Mouse (Mus musculus) brain, embryonic 14.5 days (tissue): ENCODE measurements at regions not wholly inside any gene's neighbourhood (a gene's known extent, or its start where the extent isn't known, plus 50 kb on each side); places are given as distances from the start of the nearest gene placed in this dataset.

ENCODE experiments used
- CTCF ChIP-seq: fragments of 200-500 bp; IDR thresholded peaks from 2 replicates; pipeline ENCODE4 v1.5.1; 2012; ENCODE audit warnings: inconsistent platforms, mild to moderate bottlenecking, moderate library complexity, borderline replicate concordance; ENCODE audit not compliant: insufficient read depth, insufficient read length; ENCODE audit errors: extremely low read depth
- POLR2A ChIP-seq: fragments of 200-500 bp; IDR thresholded peaks from 2 replicates; pipeline ENCODE4 v1.6.1; 2012; ENCODE audit warnings: mild to moderate bottlenecking, inconsistent platforms, borderline replicate concordance; ENCODE audit not compliant: poor library complexity, insufficient read depth, insufficient read length, severe bottlenecking; ENCODE audit errors: extremely low read depth

DNA sequence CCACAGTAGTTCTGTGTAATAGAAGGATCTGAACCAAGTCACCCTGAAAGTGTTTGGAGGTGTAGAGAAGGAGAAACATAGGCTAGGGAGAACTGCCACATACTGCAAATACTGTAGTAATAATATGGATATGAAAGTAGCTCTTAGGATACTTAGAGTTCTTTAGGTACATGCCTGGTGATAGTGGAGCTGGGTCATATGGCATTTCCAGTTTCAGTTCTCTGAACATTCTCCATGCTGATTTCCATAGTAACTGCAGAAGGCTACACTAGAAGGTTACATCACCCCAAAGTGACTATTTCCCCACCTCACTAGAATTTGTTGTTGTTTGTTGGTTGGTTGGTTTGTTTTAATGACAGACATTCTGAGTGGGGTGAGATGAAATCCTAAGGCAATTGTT lies 253.2 kb upstream of the Kdm8 start:
- no peak for TF ChIP-seq CTCF
- no peak for TF ChIP-seq POLR2A
